Mouse (Mus musculus) cerebellum, postnatal 10 days (tissue): ENCODE measurements around the gene Tgfb2.
A peak's percentile ranks its signal among the peaks of the same experiment; 100 is the strongest.

ENCODE experiments used
- DNase-seq, 2 experiments: peaks; one replicate each; pipeline ENCODE4 v3.0.0; 2021; ENCODE audit warnings: mixed read lengths in 2 of 2

Tgfb2 gene

GRCm38 (mm10) chr1:186655096-186655495 is 50.7 kb downstream of the Tgfb2 start:
- DNase-seq, result peak; percentile 74 to 85

- DNase-seq, result peak; percentile 29 to 56
Measured at GRCm38 (mm10) chr1:186652208-186652607, 53.6 kb downstream of the Tgfb2 start.

DNA sequence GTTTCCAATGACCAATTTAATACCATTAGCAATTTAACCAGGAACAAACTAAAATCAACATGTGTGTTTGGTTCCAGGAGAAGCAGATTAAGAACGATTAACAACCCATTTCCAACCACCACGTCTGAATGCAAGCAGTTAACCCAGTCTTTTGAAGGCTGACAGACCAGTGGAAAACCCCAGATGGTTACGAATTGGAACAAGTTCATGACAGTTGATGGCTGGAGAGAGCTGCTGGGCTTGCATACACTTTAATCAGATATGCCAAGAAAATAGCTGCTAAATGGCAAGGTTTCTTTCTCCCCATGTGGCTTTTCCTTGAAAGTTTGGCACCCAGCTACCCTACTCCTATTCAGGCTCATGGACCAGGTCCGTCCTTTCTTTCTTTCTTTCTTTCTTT is 55.8 kb downstream of the Tgfb2 start:
- DNase-seq, result peak in 1 of 2 experiments; percentile 41

GRCm38 (mm10) chr1:186637304-186638213 is 68.2 kb downstream of the Tgfb2 start:
- DNase-seq, result no peak

GRCm38 (mm10) chr1:186635045-186635444 is 70.7 kb downstream of the Tgfb2 start:
- DNase-seq, result peak; percentile 53 to 61

DNA sequence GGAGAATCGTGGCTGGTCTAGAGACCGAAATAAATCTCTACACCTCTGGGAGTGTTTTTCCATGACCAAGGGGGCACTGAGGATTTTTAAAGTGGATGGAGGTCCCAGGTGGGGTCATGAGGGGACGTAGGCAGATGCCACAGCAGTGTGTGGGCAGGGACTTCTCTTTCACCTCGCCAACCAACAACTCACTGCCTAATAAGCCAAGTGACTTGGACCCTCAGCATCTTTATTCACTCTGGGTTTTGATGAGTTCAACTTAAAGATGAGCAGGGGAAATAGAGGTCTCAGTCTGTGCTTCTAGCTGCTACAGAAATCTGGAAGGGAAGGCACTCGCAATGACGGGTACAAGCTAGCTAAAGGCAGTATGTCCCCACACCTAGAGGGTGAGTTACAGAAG is 74.3 kb downstream of the Tgfb2 start:
- no peak for DNase-seq

DNA sequence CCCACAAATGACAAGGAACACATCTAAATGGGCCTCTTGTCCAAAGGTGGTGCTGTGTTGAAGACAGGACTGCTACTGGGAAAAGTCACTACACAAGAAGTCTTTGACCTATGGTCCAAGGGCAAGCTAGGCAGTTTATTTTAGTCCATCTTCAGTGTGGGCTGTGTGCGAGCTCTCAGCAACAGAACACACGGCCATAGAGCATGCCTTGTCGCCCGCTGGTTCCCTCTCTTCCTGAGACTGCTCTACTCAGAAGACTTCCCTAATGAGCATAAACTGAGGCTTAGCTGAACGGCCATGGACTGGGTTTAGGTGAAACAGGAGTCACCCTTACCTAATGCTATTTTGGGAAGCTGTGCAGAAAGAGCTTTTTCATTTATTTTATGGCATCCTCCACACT is 74.8 kb downstream of the Tgfb2 start:
- no peak for DNase-seq

DNA sequence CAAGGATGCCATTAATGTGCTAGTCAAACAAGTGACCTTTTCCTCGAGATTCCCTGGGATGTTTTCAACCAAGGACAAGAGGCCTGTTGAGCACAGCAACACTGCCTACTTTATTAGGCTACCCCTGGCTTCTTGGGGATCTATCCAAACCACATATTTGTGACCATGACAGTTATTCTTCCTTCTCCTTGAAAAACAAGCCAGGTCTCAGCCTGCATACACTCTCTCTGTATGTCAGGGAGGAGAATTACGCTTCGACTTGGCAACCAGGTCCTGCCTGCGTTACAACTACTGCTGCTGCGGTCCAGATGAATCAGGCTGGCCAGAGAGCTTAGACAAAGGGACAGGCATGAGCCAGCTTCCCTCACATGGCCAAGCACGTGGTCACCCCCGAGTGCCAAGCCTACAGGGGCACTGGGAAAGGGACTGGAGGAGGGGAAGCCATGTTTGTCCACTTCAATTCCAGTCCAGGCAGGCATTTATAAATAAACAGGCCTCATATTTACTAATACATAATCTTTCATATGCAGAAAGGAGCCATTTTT is 78.3 kb downstream of the Tgfb2 start:
- DNase-seq, result peak; percentile 87 to 93

DNA sequence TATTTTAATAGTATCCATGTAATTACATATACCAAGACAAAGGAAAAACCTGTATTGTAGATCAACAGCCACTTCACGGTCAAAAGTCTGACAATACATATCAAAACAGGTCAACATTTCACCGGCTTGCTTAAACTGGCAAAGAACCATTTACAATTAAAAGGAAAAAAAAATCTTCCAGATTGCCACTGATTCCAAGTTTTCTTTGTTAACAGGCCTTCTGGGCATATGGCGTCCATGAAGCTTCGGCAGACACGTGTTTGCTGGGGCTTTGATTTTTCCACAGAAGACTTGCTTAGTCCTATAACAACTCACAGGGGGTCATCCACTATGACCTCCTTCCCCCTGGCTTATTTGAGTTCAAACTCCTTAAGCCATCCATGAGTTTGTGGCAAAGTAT is 81.3 kb downstream of the Tgfb2 start:
- DNase-seq, result no peak

GRCm38 (mm10) chr1:186621812-186622211 is 84.0 kb downstream of the Tgfb2 start:
- no peak for DNase-seq

- DNase-seq, result no peak
Measured at GRCm38 (mm10) chr1:186618285-186618684, 87.5 kb downstream of the Tgfb2 start.

GRCm38 (mm10) chr1:186611371-186611770 is 94.4 kb downstream of the Tgfb2 start:
- DNase-seq, result no peak

GRCm38 (mm10) chr1:186610481-186610880 is 95.3 kb downstream of the Tgfb2 start:
- no peak for DNase-seq

DNA sequence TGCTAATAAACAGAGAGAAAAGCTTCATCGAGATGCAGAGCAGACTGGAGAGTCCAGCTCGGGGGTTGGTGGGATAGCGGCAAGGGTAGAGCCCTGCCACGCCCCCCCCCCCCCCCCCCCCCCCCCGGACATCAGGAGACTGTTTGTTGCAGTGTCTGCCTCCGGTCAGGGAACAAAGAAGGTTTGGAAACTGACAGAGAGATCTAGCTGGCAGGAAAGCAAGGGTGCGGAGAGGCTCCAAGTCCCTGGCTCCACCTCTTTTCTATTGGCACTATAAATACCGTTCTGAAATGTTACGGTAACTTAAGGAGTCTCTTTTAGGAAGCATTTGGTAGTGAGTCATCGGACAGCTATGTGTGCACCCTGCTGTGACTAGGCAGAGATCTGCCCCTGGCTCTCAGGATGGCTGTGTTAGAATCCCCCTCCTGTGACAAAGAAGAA is 96.0 kb downstream of the Tgfb2 start:
- peak; percentile 68 to 71 for DNase-seq

- DNase-seq, result no peak
Measured at GRCm38 (mm10) chr1:186608116-186608515, 97.7 kb downstream of the Tgfb2 start.

GRCm38 (mm10) chr1:186605635-186606034 is 100.2 kb downstream of the Tgfb2 start:
- no peak for DNase-seq

DNA sequence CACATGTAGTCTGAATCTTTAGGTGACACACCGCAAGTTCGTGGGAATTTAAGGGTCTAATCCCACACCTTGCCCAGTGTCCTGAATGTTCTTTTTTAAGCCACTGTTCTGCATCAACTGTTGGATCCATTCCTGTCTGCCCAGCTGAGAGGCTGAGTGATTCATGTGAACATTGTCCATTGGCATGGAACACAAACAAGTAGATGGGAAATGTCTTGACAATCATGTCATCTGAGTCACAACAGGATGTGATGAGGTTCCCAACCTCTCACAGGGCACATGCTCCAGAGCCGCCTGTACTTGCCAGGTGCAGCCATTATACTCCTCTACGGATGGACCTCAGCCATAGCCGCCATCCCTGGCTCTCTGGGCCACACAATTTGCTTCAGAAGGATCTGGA is 101.7 kb downstream of the Tgfb2 start:
- DNase-seq, result peak; percentile 68 to 74

DNA sequence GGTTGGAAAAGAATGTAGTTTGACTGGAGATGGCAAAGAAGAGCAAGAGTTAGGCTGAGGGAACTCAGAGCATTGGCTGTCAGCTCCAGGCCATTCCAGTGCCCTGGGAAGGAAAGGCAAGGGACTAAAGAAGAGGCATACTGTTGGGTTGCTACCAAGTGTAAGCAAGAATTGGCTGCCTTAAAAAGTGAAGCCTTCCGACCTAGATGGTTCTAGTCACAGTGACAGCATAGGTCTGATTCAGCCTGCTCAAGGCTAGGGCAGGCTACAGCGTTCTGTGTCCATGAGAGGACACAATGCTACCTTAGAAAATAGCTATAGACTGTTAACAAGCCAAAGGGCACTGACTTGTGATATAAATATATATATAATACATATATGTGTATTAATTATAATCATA is 117.6 kb downstream of the Tgfb2 start:
- DNase-seq, result no peak

- DNase-seq, result peak; percentile 21 to 31
Measured at GRCm38 (mm10) chr1:186587065-186587804, 118.6 kb downstream of the Tgfb2 start.

DNA sequence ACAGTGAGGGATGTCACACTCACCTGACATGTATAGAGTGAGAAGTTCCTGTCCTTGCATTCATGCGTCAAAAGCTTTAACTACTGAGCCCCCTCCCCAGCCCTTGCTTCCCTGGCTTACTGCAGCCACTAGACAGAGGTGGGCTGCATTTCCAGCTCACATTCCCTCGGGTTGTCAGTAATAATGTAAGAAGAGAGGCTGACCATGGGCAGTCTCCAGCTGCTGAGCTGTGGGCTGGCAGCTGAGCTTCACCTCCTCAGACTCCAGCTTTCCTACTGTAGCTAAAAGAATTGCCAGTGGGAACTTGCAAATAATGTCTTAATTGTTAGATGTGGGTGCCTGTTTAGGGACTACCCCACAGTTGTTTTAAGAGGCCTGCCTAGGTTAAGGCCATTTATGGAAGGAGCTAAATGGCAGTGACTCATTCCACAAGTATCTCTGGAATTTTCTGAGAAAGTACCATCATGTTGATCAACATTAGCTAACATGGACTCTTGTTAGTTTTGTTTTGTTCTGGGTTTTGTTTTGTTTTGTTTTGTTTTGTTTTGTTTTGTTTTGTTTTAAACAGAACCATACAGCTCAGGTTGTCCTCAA is 120.1 kb downstream of the Tgfb2 start:
- DNase-seq, result no peak

- no peak for DNase-seq
Measured at GRCm38 (mm10) chr1:186583933-186584332, 121.9 kb downstream of the Tgfb2 start.

DNA sequence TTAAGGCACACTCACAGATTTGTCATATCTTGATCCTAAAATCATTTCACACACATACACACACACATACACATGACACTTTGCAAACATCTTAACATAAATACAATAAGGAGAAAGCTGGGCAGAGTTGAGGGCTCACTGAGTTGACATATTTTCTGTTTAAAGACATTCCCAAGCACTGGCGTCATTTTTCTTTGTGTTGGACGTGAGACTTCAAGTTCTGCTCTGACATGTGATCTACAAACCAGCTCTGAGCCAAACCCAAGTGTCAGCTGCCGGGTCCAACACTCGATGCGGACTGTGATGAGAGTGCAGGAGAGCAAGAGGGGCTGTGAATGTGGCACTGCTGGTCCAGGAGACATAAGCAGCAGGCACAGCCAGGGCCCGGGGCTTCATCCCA is 123.7 kb downstream of the Tgfb2 start:
- DNase-seq, result no peak

DNA sequence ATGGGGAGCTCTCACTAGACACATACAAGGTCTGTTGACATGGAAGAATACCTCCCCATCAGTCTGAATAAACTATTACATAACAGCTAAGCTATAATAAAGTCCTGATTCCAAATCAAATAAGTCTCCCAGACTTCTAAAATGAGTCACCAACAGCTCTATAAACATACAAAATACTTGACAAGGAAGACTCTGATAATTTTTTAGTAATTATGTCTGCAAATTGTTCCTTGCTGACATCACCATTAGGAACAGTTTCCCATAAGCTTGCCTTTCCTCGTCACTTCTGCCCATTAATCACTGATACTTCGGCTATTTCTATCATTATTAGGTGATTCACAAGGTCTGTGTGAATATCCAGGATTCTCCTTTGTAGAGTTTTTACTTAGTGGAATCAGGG is 124.1 kb downstream of the Tgfb2 start:
- DNase-seq, result no peak
